Mouse (Mus musculus) spleen, postnatal 4 days (tissue): ENCODE measurements around the gene Zfp467.

Experiments used
- DNase-seq, 2 experiments: peaks; one replicate each; pipeline ENCODE4 v3.0.0; 2022; ENCODE audit warnings: low spot score in 2 of 2

Zfp467 gene

DNA sequence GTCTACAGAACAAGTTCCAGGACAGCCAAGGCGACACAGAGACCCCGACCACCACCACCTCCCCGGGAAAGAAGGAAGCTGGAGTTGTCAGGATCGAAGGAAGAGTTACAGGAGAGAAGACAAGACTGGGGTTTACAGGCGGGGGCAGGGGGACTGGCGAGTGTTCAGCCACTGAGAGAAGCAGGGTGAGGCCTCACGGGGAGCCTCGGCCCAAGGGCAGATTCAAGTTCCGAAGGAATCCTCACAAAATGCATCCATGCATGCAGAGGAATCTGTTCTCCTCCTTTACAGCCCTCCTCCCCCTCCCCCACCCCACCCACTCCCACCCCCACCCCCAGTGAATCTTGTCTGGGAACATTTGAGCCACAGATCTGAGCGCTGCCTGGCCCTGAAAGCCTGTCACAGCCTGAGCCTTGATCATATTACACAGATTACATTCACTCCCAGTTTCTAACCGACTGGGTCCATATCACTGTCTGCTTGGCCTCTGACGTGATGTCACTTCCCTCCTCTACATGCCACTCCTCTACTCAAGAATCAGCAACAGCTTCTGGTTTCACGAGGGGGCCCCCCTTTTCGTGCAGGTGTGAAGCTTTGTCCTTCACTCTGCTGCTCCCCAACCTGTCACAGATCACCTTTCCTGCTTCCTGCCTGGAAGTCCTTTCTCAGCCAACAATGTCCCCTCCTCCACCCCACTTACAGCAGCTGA, 5.2 kb downstream of the Zfp467 start:
- no peak for DNase-seq

GRCm38 (mm10) chr6:48439654-48440053, 6.0 kb downstream of the Zfp467 start:
- DNase-seq = no peak

DNA sequence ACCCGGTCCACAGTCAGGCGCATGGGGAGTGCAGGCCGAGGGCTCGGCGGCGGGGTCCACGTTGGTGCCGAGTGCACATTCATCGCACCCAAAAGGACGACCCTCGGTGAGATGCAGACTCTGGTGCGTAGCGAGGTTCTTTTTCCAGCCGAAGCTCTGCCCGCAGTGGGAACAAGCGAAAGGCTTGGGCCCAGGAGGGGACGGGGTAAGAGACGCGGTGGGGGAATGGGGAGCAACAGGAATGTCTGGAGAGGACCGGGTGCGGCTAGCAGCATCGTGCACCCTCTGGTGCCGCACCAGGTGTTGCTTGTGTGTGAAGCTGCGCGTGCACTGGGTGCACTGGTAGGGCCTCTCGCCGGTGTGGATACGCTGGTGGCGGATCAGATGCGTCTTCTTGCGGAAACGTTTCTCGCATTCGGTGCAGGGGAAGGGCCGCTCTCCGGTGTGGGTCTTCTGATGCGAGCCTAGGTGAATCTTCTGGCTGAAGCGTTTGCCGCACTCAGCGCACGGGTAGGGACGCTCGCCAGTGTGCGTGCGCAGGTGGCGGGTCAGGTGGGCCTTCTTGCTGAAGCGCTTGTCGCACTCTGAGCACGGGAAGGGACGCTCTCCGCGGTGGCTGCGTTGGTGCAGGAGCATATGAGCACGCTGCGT, 7.0 kb downstream of the Zfp467 start:
- DNase-seq = no peak

DNA sequence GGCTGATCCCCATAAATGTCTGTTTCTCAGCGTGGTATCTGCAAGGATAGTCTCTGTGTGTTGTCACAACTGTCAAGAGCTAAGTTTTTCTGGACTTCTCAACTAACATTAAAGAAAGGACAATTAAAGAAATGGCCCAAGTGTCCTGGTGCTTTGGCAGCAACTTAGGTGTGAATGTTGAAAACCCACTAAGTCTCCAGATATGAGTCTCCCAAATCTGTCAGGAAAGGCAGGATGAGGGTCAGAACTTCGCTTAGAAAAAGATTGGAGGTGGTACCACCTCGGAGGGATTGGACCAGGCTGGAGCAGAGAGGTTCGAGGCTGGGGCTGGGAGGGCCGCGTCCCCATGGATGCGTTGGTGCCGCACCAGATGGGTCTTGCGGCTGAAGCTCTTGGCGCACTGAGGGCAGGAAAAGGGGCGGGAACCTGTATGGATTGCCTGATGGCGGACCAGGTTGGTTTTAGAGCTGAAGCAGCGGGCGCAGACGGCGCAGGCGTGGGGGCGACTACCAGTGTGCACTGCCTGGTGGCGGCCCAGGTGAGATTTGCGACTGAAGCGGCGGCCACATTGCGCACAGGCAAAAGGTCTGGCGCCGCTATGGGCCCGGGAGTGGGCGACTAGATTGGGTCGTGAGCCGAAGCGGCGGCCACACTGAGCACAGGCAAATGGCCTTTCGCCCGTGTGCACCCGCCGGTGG, 7.8 kb downstream of the Zfp467 start:
- DNase-seq = no peak

- no peak for DNase-seq
Observed at GRCm38 (mm10) chr6:48435706-48436349, 9.8 kb downstream of the Zfp467 start.

GRCm38 (mm10) chr6:48435111-48435510, 10.5 kb downstream of the Zfp467 start:
- no peak for DNase-seq

GRCm38 (mm10) chr6:48434651-48435050, 11.0 kb downstream of the Zfp467 start:
- no peak for DNase-seq

GRCm38 (mm10) chr6:48432893-48433816, 12.5 kb downstream of the Zfp467 start:
- no peak for DNase-seq

DNA sequence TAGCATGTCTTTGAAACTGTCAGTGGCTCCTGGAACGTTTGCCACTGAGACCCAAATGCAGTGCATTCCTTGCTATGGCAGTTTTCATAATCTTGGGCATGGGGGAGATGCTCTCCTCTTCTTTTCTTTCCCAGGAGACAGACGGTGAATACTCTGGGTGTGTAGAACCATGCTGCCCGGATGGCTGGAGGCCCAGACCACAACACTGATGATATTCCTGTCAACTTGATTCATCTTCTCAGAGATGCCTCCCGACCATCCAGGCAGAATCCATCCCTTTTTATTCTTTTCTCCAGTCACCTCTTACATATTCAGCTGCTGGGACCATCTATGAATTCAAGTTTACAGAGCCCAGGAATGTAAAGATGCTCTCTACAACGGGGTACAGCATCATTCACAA, 14.9 kb downstream of the Zfp467 start:
- no peak for DNase-seq

GRCm38 (mm10) chr6:48428769-48429557, 16.7 kb downstream of the Zfp467 start:
- DNase-seq = no peak

DNA sequence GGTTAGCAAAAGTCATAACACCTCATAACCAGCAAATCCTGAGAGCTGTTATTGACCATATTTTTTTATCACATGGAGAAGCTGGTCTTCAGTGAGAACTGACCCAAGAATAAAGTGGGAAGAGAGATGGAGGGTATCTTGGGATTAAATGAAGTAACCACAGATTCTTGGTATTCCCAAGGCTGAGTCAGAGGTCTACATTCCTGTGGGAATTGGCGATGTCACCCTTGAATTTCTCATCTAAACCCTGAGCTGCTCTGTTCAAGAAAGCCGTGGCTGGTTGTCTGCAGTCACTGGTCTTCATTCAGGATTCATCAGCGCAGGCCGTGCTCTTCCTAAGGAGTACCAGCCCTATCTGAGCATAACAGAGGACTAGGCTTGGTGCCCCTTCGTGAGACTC, 18.7 kb downstream of the Zfp467 start:
- DNase-seq = no peak

DNA sequence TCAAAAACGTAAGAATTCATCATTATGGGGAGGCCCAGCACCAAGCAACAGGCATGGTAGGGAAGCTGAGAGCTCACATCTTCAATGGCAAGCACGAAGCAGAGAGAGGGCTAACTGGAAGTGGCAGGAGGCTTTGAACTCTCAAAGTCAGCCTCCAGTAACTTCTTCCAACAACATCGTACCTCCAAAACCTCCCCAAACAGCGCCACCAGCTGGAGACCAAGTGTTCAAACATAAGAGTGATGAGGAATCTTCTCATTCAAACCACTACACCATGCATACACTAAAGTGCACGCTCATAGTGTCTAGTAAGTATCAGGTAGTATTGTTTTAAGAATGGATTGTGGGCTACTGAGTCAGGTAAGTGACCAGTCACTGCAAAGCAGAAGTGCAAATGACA, 21.6 kb downstream of the Zfp467 start:
- no peak for DNase-seq

GRCm38 (mm10) chr6:48423336-48423735, 22.3 kb downstream of the Zfp467 start:
- DNase-seq = no peak

DNA sequence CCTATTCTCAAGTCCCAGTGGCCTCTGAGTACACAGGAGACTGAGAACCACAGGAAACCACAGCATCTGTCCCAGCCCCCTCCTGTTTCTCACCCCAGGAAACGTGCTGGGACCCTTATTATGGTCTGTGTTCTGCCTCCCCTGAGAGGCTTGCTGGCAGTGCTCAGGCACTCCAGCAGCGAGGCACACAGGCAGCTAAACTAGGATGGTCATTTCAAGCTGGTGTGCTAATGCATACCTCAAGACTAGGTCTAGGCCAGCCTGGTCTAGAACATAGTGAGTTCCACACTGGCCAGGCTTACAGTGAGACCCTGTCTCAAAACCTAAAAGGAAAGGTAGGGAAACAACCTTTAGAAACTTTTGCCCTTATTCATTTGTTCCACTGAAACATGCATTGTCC, 25.0 kb downstream of the Zfp467 start:
- no peak for DNase-seq

- DNase-seq = no peak
Observed at GRCm38 (mm10) chr6:48416486-48416885, 29.1 kb downstream of the Zfp467 start.

- DNase-seq = no peak
Observed at GRCm38 (mm10) chr6:48415636-48416035, 30.0 kb downstream of the Zfp467 start.

GRCm38 (mm10) chr6:48414886-48415285, 30.7 kb downstream of the Zfp467 start:
- no peak for DNase-seq

DNA sequence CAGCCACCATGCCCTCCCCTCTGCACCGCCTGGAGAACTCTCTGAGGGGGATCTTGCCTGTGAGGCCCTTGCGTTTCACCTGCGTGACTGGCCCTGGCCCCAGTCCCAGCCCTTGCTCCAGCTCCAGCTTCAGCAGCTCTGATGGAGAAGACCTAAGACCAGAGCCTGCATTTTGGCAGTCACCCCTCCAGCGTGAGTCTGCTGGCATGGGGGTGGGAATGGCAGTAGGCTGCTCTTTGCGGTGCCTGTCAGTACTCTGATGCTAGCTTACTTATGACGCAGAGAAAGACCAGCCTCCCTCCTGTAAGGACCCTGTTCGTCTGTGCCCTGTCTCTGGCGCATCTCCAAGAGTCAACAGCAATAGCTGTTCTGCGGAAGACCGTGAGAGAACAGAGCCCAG, 32.5 kb downstream of the Zfp467 start:
- no peak for DNase-seq

DNA sequence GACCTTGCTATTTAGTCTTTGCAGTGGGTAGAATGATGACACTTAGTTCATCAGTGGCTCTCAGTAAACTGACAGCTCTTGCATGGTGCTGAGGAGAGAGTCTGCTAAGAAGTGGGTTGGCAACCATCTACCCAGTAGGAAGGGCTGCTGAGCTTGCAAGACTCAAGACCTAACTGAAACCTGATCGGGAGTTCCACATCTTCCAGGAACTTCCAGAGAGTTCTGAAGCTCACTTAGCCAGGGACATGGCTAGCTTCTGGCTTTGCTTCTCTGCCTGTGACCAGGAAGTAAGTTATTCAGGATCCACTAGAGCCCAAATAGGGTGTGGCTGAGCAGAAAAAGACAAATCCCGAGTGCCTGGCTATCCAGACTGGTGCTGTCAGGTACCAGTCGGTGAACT, 33.0 kb downstream of the Zfp467 start:
- no peak for DNase-seq

- no peak for DNase-seq
Observed at GRCm38 (mm10) chr6:48412147-48412546, 33.5 kb downstream of the Zfp467 start.
